Mouse (Mus musculus): ENCODE results near the gene Fndc3c1.

Gene Fndc3c1

GRCm38 (mm10) chrX:106485101-106485651 is at the start of gene Fndc3c1:
TSS of gene Fndc3c1 (minus strand) at chrX:106485401.
- peak; percentile 29 to 54 for DNase-seq

- no peak for DNase-seq
These were observed 1.2 kb upstream of the Fndc3c1 start for GRCm38 (mm10) chrX:106486451-106486850.

GRCm38 (mm10) chrX:106485671-106486070 is 470 bp upstream of the Fndc3c1 start:
- DNase-seq = no peak

- peak; percentile 2 for DNase-seq
These were observed 5.3 kb downstream of the Fndc3c1 start for GRCm38 (mm10) chrX:106479891-106480290.

DNA sequence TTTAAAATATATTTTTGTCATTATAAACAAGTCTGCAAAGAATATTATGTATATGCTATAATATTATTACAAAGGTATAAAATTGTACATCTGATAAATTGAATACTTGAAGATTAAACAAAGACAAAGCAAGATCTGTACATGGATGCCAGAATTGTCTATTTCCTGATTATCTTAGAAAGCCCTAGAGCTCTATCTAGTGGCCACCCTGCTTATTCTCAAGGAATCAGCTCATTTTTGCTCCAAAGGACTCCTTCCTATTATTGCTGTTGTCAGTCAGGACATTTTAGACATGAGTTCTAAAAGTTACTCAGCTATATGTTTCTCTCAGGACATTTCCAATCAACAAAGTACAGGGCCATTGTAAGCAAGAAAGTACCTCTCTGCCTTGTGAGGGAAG is 99.9 kb downstream of the Fndc3c1 start:
- no peak for DNase-seq

GRCm38 (mm10) chrX:106380608-106381007 is 104.6 kb downstream of the Fndc3c1 start:
- no peak for DNase-seq

All from kidney, postnatal 4 days (tissue).